Mouse (Mus musculus) T-helper 1 cell (primary cell): ENCODE measurements around the gene Sbno1.

Source experiments
- in situ Hi-C: fragments of 300-600 bp; cut with MboI, MseI; formaldehyde crosslinking; loops from one replicate; pipeline ENCODE4 v1.15.1; 2025; ENCODE audit warnings: high pct_unique_total_duplicates

The Sbno1 gene

GRCm38 (mm10) chr5:124374298-124374697 lies 51.5 kb downstream of the Sbno1 start:
- in situ Hi-C loops = no loop called here

GRCm38 (mm10) chr5:124366721-124367120 lies 59.1 kb downstream of the Sbno1 start:
- in situ Hi-C loops = loop anchor here (10.0 kb wide), 1 partner anchor 348 kb away; no protein-coding TSS in a partner anchor

DNA sequence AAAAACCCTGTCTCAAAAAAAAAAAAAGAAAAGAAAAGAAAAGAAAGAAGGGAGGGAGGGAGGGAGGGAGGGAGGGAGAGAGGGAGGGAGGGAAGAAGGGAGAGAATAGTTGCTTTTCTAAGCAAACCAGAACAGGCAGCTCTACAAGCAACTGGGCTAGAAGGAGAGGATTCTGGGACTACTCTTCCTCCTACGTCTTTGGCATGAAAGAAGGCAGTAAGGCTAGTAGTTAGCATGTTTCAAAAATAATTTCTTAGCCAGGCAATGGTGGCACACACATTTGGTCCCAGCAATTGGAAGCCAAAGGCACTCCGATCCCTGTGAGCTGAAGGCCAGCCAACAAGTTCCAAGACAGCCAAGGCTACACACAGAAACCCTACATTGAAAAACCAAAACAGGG lies 60.0 kb downstream of the Sbno1 start:
- in situ Hi-C loops = loop anchor here (10.0 kb wide), 1 partner anchor 349 kb away; no protein-coding TSS in a partner anchor

GRCm38 (mm10) chr5:124364173-124364918 lies 61.5 kb downstream of the Sbno1 start:
- in situ Hi-C loops = loop anchor here (10.0 kb wide), 1 partner anchor 350 kb away; no protein-coding TSS in a partner anchor

- in situ Hi-C loops = loop anchor here (10.0 kb wide), 1 partner anchor 352 kb away; no protein-coding TSS in a partner anchor
Measured at GRCm38 (mm10) chr5:124362982-124363381, 62.8 kb downstream of the Sbno1 start, which contains the start of gene Cdk2ap1. TSS of gene Cdk2ap1 (minus strand) at chr5:124363082.

- in situ Hi-C loops = loop anchor here (10.0 kb wide), 1 partner anchor 355 kb away; no protein-coding TSS in a partner anchor
Measured at GRCm38 (mm10) chr5:124359641-124360040, 66.2 kb downstream of the Sbno1 start.

DNA sequence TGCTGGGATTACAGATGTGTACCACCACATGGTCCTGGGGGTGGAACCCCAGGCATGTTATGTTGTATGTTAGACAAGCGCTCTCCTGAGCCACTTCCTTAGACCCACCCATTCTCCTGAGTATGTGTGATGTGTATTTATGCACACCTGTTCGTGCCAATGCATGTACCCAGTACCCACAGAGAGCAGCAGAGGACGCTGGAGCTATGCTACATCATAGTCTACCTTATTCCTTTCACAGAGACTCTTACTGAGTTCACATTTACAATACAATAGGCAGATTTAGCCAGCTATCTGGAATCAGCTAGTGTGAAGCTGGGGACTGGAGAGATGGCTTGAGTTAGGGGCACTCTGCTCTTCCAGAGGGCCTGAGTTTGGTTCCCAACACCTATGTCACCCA lies 69.1 kb downstream of the Sbno1 start:
- in situ Hi-C loops = no loop called here

DNA sequence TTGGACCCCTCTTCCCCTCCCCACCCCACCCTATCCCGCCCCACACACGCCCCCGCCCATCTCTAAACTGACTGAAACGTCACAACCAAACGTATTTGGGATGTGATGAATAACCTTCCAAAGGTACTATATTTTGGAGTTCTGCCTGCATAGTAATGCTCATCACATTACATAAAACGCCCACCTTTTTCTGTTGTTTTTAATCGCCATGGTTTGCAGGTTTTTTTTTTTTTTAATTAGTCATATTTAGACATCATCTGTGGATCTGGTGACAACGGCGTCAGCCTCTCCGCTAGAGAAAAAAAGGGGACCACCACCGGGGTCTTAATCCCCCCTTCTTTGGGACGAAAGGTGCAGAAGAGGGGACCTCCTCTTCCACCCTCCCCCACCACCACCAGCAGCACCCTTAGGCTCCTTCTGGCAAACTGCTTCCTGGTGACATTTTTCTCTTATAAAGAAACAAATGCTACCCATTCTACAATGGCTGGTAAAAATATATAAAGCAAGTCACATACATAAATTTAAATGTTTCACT lies 70.3 kb downstream of the Sbno1 start:
- in situ Hi-C loops = no loop called here

- in situ Hi-C loops = no loop called here
Measured at GRCm38 (mm10) chr5:124354574-124355424, 71.0 kb downstream of the Sbno1 start.

- in situ Hi-C loops = no loop called here
Measured at GRCm38 (mm10) chr5:124353726-124354547, 71.9 kb downstream of the Sbno1 start.

DNA sequence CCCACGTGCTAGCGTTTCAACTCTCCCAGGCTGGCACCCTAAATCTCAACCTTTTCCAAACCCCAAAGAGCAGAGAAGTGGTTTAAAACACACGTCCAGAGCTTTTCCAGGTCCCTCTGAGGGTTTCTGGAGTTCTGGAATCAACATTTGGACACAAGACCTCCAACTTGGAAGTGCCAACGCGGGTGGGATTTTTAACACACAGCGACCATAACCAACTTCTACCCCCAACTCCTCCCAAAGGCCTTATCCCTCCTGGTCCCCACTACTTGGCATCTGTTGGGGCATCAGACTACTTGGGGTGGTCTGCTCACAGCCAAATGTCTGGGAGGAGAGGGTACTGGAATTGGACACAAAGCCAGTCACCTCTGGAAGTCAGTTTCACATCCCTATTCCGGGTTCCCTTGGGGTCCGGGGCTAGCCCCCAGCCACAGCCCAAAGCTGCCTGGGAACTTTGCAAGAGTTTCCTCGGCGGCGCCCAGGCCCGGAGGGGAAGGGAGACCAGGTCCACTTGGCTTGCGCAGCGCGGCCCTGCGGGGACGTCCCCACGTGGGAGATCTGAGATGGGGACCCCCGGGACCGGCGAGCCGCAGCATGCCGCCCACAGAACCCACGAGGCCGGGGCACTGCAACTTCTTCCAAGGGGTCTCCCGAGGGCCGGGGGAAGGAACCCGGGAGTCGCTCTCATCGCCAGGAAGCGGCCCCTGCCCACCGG lies 72.6 kb downstream of the Sbno1 start:
- in situ Hi-C loops = no loop called here

GRCm38 (mm10) chr5:124352141-124352920 lies 73.5 kb downstream of the Sbno1 start:
- in situ Hi-C loops = no loop called here

DNA sequence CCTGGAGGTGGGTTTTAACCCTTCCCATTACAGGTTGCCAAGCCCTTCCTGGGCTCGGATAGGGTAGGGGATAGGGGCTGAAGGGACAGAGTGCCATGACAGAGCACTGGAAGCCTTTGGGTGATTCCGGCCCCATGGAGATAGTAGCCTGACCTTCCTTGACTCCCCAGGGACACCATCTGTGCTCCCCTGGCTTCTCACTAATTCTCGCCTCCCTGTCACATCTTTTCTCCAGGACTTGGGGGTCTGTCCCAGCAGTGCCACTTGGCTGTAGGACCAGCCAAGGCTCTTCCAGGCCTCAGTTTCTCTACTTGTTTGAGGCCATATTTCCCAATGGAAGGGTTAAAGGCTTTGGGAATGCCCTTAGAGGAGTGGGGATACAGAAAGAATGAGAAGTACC lies 74.2 kb downstream of the Sbno1 start:
- in situ Hi-C loops = no loop called here

- in situ Hi-C loops = no loop called here
Measured at GRCm38 (mm10) chr5:124351111-124351560, 74.7 kb downstream of the Sbno1 start.

- in situ Hi-C loops = no loop called here
Measured at GRCm38 (mm10) chr5:124350350-124350749, 75.5 kb downstream of the Sbno1 start.

DNA sequence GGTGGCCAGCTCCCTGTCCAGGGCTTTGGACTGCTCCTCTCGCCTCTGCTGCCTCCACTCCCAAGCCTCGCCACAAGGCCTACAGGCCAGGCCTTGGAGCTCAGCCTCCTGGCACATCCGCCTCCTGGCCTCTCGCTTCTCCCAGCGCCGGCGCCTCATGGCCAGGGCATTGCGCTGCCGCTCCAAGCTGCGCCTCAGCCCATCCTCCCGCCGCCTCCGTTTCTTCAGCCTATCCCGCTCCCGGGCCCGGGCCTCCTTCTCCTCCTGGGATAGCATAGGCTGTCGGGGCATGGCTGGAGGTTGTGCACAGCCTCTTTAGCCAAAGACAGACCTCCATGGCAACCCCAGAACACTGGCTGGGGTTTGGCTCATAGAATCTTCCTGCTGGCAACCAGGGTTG lies 76.6 kb downstream of the Sbno1 start:
- in situ Hi-C loops = loop anchor here (25.0 kb wide), 1 partner anchor 513 kb away; the partner anchor contains the start of genes Ccdc92 and Zfp664

DNA sequence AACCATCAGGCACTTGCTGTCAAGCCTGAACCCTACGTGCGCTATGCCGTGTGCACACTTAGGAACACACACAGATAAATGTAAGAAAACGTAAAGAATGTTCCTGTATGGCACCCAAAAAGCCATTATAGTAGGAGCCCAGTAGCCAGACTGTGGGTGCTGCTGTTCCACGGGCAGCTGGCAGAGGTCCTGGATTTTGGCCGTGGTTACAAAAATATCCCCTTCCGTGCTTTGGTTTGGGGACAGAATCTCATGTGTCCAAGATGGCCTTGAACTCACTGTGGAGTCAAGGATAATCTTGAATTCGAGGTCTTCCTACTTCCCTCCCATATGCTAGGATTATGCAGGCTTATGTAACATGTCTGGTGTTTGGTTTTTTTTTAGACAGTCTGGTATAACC lies 82.9 kb downstream of the Sbno1 start:
- in situ Hi-C loops = loop anchor here (25.0 kb wide), 1 partner anchor 519 kb away; the partner anchor contains the start of genes Ccdc92 and Zfp664

DNA sequence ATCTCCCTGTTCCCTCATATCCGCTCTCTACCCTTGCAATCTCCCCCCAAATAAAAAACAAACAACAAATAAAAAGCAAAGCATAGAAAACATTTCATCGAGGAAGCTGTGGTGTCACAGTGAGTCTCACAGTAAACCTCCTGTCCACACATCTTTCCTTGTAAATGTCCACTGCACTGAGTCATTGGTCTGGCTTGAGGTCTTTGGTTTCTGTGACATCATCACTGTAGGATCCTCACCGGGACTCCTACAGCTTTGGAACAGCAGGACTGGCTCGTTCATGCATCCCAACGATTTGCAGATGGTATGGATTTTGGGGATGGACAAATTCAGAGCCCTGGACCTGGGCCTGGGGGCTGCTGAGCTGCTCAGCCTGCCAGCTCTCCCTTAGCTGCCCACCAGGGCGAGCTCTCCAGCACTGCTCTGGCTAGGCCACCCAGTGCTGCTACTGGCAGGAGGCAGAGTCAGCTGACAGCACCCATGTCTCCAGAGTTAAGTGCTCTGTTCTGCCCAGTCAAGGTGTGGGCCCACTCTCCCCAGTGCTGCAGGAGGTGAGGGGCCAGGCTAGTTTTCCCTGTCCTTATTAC lies 84.0 kb downstream of the Sbno1 start:
- in situ Hi-C loops = loop anchor here (25.0 kb wide), 1 partner anchor 520 kb away; the partner anchor contains the start of genes Ccdc92 and Zfp664

DNA sequence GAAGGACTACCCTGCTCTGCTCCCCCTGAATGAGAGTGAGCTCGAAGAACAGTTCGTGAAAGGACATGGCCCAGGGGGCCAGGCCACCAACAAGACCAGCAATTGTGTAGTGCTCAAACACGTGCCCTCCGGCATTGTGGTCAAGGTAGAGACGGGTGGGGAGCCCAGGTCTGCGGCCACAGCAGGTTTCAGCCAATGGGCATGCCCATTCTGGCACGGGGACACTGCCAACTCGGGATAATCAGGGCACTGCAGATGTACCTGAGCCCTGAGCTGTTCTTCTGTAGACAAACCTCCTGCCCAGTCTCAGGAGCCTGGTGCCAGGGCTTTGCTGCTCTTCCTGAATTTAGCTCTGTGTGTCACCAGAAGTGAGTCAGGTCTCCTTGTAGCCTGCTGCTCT lies 87.0 kb downstream of the Sbno1 start:
- in situ Hi-C loops = loop anchor here (25.0 kb wide), 1 partner anchor 524 kb away; the partner anchor contains the start of genes Ccdc92 and Zfp664
